Mouse (Mus musculus) bone marrow, adult 2 months (tissue): ENCODE measurements around the gene Dennd6b. TPM values are rescaled to one million over a fixed set of nuclear protein-coding genes. Genes with fewer than 3 reads are reported as not detected.

Experiments used
- H3K27ac ChIP-seq: fragments of 200-500 bp; 2 replicates; pipeline ENCODE4 v1.5.1; 2012; ENCODE audit warnings: low read depth, mild to moderate bottlenecking, control low read depth, inconsistent platforms, low read length; ENCODE audit not compliant: control insufficient read depth, poor library complexity, insufficient read depth
- H3K4me1 ChIP-seq: fragments of 200-500 bp; 2 replicates; pipeline ENCODE4 v1.6.1; 2011; ENCODE audit warnings: low read length; ENCODE audit not compliant: control insufficient read depth, insufficient read depth
- H3K4me3 ChIP-seq: fragments of 200-500 bp; replicated peaks from 2 replicates; pipeline ENCODE3; 2011; ENCODE audit warnings: mild to moderate bottlenecking, low read depth, low read length, control low read depth; ENCODE audit not compliant: control insufficient read depth
- CTCF ChIP-seq: fragments of 200-500 bp; IDR thresholded peaks from 2 replicates; pipeline ENCODE4 v1.5.1; 2011; ENCODE audit warnings: low read length, control low read depth; ENCODE audit not compliant: control insufficient read depth, insufficient read depth
- POLR2A ChIP-seq: fragments of 200-500 bp; IDR thresholded peaks from 2 replicates; pipeline ENCODE4 v1.6.1; 2011; ENCODE audit warnings: low read depth, mild to moderate bottlenecking, control low read depth, low read length, borderline replicate concordance; ENCODE audit not compliant: control insufficient read depth
- WGBS: fragments of 180-500 bp; shearing (Covaris S2); methylation state at CpG from one replicate; pipeline ENCODE4 v1.1.7; 2018; 5-methylcytosine and 5-hydroxymethylcytosine counted together
- polyA plus RNA-seq: library from polyadenylated mRNA; stranded (reverse); fragments of >200 nt; gene quantifications from 2 replicates; pipeline ENCODE4 v1.2.4, GENCODE M21; 2011; ENCODE audit warnings: low replicate concordance; ENCODE audit not compliant: missing spikeins, insufficient read depth, insufficient read length

The Dennd6b gene
- 8.1 and 13.6 TPM in 2 replicates for polyA plus RNA-seq

DNA sequence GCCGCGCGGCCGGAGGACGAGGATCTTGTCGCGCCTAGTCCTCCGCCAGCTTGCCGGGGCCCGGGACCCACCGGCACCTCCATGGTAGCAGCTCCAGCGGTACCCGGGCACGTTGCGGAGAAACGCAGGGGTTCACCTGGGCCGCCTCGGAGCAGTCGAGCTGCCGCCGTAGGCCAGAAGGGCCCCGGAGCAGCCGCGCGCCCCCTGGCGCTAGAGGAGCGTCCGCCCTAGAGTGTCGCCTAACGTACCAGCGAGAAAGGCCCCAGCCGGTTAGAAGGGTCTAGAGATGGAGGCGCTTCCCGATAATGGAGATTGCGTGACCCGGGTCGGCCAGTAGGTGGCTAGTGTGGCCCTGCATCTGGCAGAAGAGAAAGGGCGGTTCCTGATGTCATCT, at the start of gene Dennd6b:
TSS of gene Dennd6b (minus strand) at position 184 of the 394 bp plus-strand sequence.
- peak within 1 kb of the TSS; percentile 97 for H3K27ac ChIP-seq
- no peaks in the 10 kb centered on the region for H3K4me1 ChIP-seq
- peak within 1 kb of the TSS; percentile 92 for H3K4me3 ChIP-seq
- WGBS = under 1% methylated on average over 38 of the region's 38 CpGs
- peak; percentile 81 for TF ChIP-seq CTCF
- TF ChIP-seq POLR2A = peak; percentile 1; the same call in 1 of the 2 replicates

DNA sequence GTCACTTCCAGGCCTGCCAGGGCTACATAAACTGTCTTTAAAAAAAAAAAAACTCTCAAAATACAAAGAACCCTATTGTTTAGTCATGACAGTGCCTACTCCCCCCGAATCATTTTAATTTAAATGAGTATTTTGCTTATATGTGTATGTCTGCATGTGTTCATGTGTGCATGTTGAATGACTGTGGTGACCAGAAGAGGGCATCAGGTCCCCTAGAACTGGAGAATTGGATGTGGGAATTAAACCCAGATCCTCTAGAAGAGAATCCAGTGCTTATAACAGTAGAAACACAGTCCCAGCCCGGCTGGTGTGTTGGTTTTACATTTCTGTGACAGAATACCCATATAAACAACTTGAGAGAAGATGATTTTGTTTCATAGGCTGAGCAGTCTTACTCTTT, 44.7 kb upstream of the Dennd6b start:
- Histone ChIP-seq H3K27ac (no peak overlapping the region), H3K4me3 (no peak overlapping the region), H3K4me1 (no peaks in the 10 kb centered on the region; the same call in 1 of the 2 replicates)
- 87% methylated on average over 2 of the region's 2 CpGs for WGBS
- TF ChIP-seq CTCF (no peak), POLR2A (no peak)

GRCm38 (mm10) chr15:89239751-89240392, 43.6 kb upstream of the Dennd6b start:
- Histone ChIP-seq H3K4me1 (no peaks in the 10 kb centered on the region; the same call in 1 of the 2 replicates), H3K27ac (no peak overlapping the region; the same call in 1 of the 2 replicates), H3K4me3 (no peak overlapping the region)
- TF ChIP-seq POLR2A = no peak
- TF ChIP-seq CTCF = no peak
- 4% methylated on average over 3 of the region's 3 CpGs for WGBS

GRCm38 (mm10) chr15:89234052-89234451, 37.8 kb upstream of the Dennd6b start:
- WGBS = 93% methylated on average over 4 of the region's 4 CpGs
- no peaks in the 10 kb centered on the region for H3K4me1 ChIP-seq

DNA sequence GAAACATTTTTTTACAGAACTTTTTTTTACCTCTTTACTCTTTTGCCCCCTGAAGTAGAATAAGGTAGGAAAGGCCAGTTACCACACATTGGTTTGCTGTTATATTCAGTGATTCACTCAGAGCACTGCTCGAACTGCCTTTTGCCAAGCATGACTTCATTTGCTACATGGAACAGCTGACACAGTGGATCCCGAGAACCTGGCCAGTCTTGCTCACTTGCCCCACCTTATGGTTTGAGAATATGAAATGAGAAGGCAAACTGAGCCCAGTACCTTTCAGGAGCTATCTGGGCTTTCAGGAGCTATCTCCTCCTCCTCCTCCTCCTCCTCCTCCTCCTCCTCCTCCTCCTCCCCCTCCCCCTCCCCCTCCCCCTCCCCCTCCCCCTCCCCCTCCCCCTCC, 37.3 kb upstream of the Dennd6b start:
- no peaks in the 10 kb centered on the region for H3K4me1 ChIP-seq
- 42% methylated on average over 2 of the region's 2 CpGs for WGBS
- H3K27ac ChIP-seq = no peak overlapping the region
- TF ChIP-seq POLR2A = no peak
- TF ChIP-seq CTCF = no peak
- no peak overlapping the region for H3K4me3 ChIP-seq

More at GRCm38 (mm10) chr15:89234052-89234451, 37.8 kb upstream of the Dennd6b start:
- TF ChIP-seq POLR2A = no peak
- TF ChIP-seq CTCF = no peak
- Histone ChIP-seq H3K27ac (no peak overlapping the region), H3K4me3 (no peak overlapping the region)

GRCm38 (mm10) chr15:89215611-89216233, 19.4 kb upstream of the Dennd6b start:
- 49% methylated on average over 2 of the region's 2 CpGs for WGBS

DNA sequence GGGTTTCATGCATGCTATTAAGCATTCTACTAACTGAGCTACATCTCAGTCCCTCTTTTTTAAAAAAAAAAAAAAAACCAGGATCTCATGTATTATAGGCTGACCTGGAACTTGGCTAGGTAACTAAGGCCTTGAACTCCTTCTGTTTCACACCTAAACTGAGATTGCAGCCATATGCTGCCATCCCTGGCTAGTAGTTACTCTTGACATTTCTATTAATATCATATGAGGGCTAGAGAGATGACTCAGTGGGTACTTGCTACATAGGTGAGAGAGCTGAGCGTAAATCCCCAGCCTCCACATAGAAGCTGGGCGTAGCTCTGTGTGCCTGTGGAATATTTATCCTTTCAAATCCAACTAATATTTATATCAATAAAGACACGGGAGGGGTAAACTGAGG, 18.7 kb upstream of the Dennd6b start:
- no peak overlapping the region for H3K4me3 ChIP-seq
- WGBS = 79% methylated on average over 3 of the region's 3 CpGs
- TF ChIP-seq POLR2A (no peak), CTCF (no peak)
- peaks cover 2% of the 10 kb centered on the region; the same call in 1 of the 2 replicates for H3K4me1 ChIP-seq
- no peak overlapping the region for H3K27ac ChIP-seq

More at GRCm38 (mm10) chr15:89215611-89216233, 19.4 kb upstream of the Dennd6b start:
- Histone ChIP-seq H3K4me1 (peaks cover 2% of the 10 kb centered on the region; the same call in 1 of the 2 replicates), H3K4me3 (no peak overlapping the region), H3K27ac (peak overlapping the region; percentile 71)
- TF ChIP-seq CTCF (no peak), POLR2A (no peak)

GRCm38 (mm10) chr15:89213517-89213916, 17.2 kb upstream of the Dennd6b start:
- WGBS = 69% methylated on average over 3 of the region's 3 CpGs
- Histone ChIP-seq H3K4me3 (peak overlapping the region; percentile 40), H3K4me1 (peaks cover 2% of the 10 kb centered on the region; the same call in 1 of the 2 replicates), H3K27ac (no peak overlapping the region)
- TF ChIP-seq CTCF (no peak), POLR2A (no peak)
